Mouse (Mus musculus) thymus, postnatal 4 days (tissue): Measurements from ENCODE around the gene Nisch.

Experiments used
- DNase-seq: peaks from one replicate; pipeline ENCODE4 v3.0.0; 2021

Gene Nisch

GRCm38 (mm10) chr14:31160196-31161150 lies 56.3 kb downstream of the Nisch start:
- no peak for DNase-seq

GRCm38 (mm10) chr14:31145694-31146093 lies 71.1 kb downstream of the Nisch start:
- DNase-seq, result no peak

GRCm38 (mm10) chr14:31141011-31141410 lies 75.7 kb downstream of the Nisch start:
- DNase-seq, result no peak

- DNase-seq, result no peak
These were observed 76.6 kb downstream of the Nisch start for GRCm38 (mm10) chr14:31140141-31140540.

GRCm38 (mm10) chr14:31139666-31140065 lies 77.1 kb downstream of the Nisch start:
- no peak for DNase-seq

GRCm38 (mm10) chr14:31138897-31139429 lies 77.8 kb downstream of the Nisch start:
- DNase-seq, result no peak

- no peak for DNase-seq
These were observed 78.4 kb downstream of the Nisch start for GRCm38 (mm10) chr14:31138219-31138896.

GRCm38 (mm10) chr14:31137791-31138190 lies 79.0 kb downstream of the Nisch start:
- DNase-seq, result no peak

GRCm38 (mm10) chr14:31137281-31137595 lies 79.5 kb downstream of the Nisch start:
- no peak for DNase-seq

- DNase-seq, result no peak
These were observed 80.1 kb downstream of the Nisch start for GRCm38 (mm10) chr14:31136411-31137280.

- no peak for DNase-seq
These were observed 81.0 kb downstream of the Nisch start for GRCm38 (mm10) chr14:31135495-31136410.

GRCm38 (mm10) chr14:31134015-31135000 lies 82.4 kb downstream of the Nisch start:
- no peak for DNase-seq

- DNase-seq, result no peak
These were observed 83.6 kb downstream of the Nisch start for GRCm38 (mm10) chr14:31133023-31133665.

- DNase-seq, result peak; percentile 9
These were observed 84.2 kb downstream of the Nisch start for GRCm38 (mm10) chr14:31132491-31132975.

GRCm38 (mm10) chr14:31132031-31132430 lies 84.7 kb downstream of the Nisch start:
- DNase-seq, result peak; percentile 22

GRCm38 (mm10) chr14:31131272-31131821 lies 85.4 kb downstream of the Nisch start:
- DNase-seq, result no peak

GRCm38 (mm10) chr14:31130236-31131220 lies 86.2 kb downstream of the Nisch start, which contains the start of gene Nt5dc2:
Nt5dc2 (plus strand) TSS chr14:31131053.
- DNase-seq, result peak; percentile 92
